Mouse (Mus musculus) E14TG2a.4 (cell line): ENCODE results near the gene Acat3.

ENCODE experiments used
- CTCF ChIP-seq: conservative IDR thresholded peaks from 2 replicates; pipeline ENCODE4 v1.5.1; 2014; ENCODE audit warnings: low read length
- NANOG ChIP-seq: IDR thresholded peaks from 2 replicates; pipeline ENCODE4 v1.6.1; 2014; ENCODE audit warnings: borderline replicate concordance, low read length, mixed read lengths

DNA sequence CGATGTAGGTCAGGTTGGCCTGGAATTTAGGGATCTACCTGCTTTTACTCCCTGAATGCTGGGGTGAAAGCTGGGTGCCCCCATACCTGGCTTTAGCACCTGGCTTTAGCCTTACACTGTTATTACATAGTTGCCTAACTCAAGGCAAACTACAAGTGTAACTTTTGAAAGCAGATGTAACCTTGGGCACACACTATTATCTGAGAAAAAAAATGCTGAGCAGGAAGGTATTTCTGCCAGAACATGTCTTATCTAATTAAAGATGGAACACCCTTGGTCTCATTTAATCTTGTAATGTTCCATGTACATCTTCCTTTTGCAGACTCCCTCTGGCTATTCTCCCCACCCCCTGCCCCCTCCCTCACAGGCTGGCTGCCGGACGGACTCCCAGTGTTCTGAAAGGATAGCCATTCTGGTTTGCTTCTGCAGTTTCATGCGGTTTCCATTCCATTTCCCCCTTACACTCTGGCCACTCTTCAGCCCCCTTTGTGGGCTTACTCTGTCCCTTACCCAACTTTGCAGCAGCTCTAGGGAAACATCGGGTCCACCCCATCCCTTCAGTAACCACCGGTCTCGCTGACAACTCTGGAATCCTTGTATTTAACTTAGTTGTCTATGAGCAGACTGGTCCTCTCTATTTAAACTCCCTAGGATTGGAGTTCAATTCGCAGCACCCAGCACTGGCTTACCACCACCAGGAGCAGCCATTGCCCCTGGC is 1.3 kb upstream of the Acat3 start:
- no peak for TF ChIP-seq CTCF
- no peak for TF ChIP-seq NANOG
